Mouse (Mus musculus): ENCODE results near the gene Bcl2l12.

- TF ChIP-seq CTCF (conservative IDR thresholded peaks at IDR 0.05; ENCODE audit: low read length) (no peak), NANOG (IDR thresholded peaks at IDR 0.05; ENCODE audit: borderline replicate concordance, low read length) (no peak), POU5F1 (IDR thresholded peaks at IDR 0.05; ENCODE audit: borderline replicate concordance, low read length) (no peak)
These were observed 9.3 kb upstream of the Bcl2l12 start for GRCm38 (mm10) chr7:45007846-45008245.
